Mouse (Mus musculus) granulocyte monocyte progenitor cell, adult 5-6 weeks (primary cell): ENCODE measurements at regions not wholly inside any gene's neighbourhood (a gene's known extent, or its start where the extent isn't known, plus 50 kb on each side); places are given as distances from the start of the nearest gene placed in this dataset.

ENCODE experiments used
- ATAC-seq: replicated peaks from 2 replicates; pipeline ENCODE4 v1.8.0; 2016; ENCODE audit warnings: mild to moderate bottlenecking, moderate TSS enrichment, inconsistent platforms; ENCODE audit not compliant: poor library complexity, severe bottlenecking

- ATAC-seq, result no peak
Measured at GRCm38 (mm10) chr14:31891500-31892185, 61.2 kb upstream of the Ankrd28 start.

- no peak for ATAC-seq
Measured at GRCm38 (mm10) chr14:31892186-31892510, 61.7 kb upstream of the Ankrd28 start.

- no peak for ATAC-seq
Measured at GRCm38 (mm10) chr14:31896500-31896899, 66.0 kb upstream of the Ankrd28 start.

- no peak for ATAC-seq
Measured at GRCm38 (mm10) chr14:31899504-31899903, 69.1 kb upstream of the Ankrd28 start.

GRCm38 (mm10) chr14:31899906-31900305, 69.5 kb upstream of the Ankrd28 start:
- no peak for ATAC-seq

- no peak for ATAC-seq
Measured at GRCm38 (mm10) chr14:31901901-31902300, 71.5 kb upstream of the Ankrd28 start.

GRCm38 (mm10) chr14:31903664-31904063, 73.2 kb upstream of the Ankrd28 start:
- ATAC-seq, result no peak

GRCm38 (mm10) chr14:31908591-31908990, 78.1 kb upstream of the Ankrd28 start:
- no peak for ATAC-seq

GRCm38 (mm10) chr14:31909291-31909690, 78.8 kb upstream of the Ankrd28 start:
- ATAC-seq, result peak; percentile 46; the same call in 1 of the 2 replicates

GRCm38 (mm10) chr14:31910809-31911208, 80.4 kb upstream of the Ankrd28 start:
- ATAC-seq, result no peak

- ATAC-seq, result no peak
Measured at GRCm38 (mm10) chr14:31918461-31918860, 88.0 kb upstream of the Ankrd28 start.

GRCm38 (mm10) chr14:31918921-31919320, 88.5 kb upstream of the Ankrd28 start:
- ATAC-seq, result no peak

- ATAC-seq, result peak; percentile 64
Measured at GRCm38 (mm10) chr14:31929161-31929707, 98.8 kb upstream of the Ankrd28 start.

- ATAC-seq, result peak; percentile 85
Measured at GRCm38 (mm10) chr14:31930367-31930766, 98.4 kb upstream of the Galnt15 start.

GRCm38 (mm10) chr14:31931971-31932370, 96.8 kb upstream of the Galnt15 start:
- no peak for ATAC-seq

GRCm38 (mm10) chr14:31933441-31933840, 95.3 kb upstream of the Galnt15 start:
- no peak for ATAC-seq

GRCm38 (mm10) chr14:31933841-31934271, 94.9 kb upstream of the Galnt15 start:
- ATAC-seq, result no peak

GRCm38 (mm10) chr14:31934321-31934720, 94.5 kb upstream of the Galnt15 start:
- peak; percentile 41 for ATAC-seq

- ATAC-seq, result no peak
Measured at GRCm38 (mm10) chr14:31934771-31935170, 94.0 kb upstream of the Galnt15 start.

GRCm38 (mm10) chr14:31935411-31935810, 93.4 kb upstream of the Galnt15 start:
- ATAC-seq, result no peak

- no peak for ATAC-seq
Measured at GRCm38 (mm10) chr14:31936581-31936980, 92.2 kb upstream of the Galnt15 start.

GRCm38 (mm10) chr14:31940900-31941299, 87.9 kb upstream of the Galnt15 start:
- no peak for ATAC-seq
